Comparison of ENCODE assay signal across 10 mouse cellular contexts in the genomic region with DNA sequence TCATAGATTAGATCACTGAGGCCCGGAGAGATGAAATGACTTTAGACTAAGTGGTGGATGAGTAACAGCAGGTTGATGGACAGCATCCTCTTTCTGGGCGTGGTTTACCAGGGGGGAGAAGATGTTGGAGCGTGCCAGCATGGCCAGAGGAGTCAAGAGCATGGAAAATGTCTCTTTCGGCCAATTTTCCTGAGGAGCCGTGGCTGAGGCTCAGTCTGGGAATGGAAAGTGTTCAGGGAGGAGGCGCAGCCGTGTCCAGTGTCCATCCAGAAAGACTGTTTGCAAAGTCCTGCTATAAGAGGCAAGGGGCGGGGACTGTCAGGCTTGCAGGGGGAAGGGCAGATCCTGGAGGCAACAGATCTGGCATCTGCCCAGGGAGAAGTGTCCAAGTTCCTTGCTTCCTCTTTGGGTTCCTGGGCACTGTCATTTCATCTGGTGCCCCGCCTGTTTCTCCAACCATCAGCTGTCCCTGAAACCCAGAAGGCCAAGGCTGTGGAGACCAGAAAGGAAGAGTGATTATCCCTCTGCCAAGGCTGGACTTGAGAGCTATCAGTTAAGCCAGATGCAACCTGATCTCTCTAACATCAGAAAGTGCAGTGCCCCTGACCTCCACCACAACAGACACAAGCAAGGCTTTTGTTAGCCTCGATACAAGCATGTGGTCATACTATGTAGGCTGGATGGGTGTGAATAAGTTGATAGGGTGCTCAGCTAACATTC. TPM values are rescaled to one million over a fixed set of nuclear protein-coding genes. Genes with fewer than 3 reads are reported as not detected.
DNase-seq lines count a peak whose midpoint lies in the region; ATAC-seq and TF ChIP-seq lines count a peak whose summit lies in the region.
"Had no signal": no experiment of that assay in that cellular context is flagged by ENCODE, and none has a peak within 500 bp of the region (broad histone marks: within the 10 kb centered on the region; RNA-seq: fewer than 3 reads in every experiment).

No protein-coding gene starts in this region.

- no peaks in the 10 kb centered on the region for H3K9me3 ChIP-seq in liver, postnatal 0 days (ENCODE audit: low read length)

- H3K4me1 ChIP-seq in liver, postnatal 0 days (ENCODE audit: insufficient read depth) = peaks cover 3% of the 10 kb centered on the region; the same call in 1 of the 2 replicates

- H3K9ac ChIP-seq in liver, postnatal 0 days (replicated peaks) = no peak overlapping the region

- TF ChIP-seq EP300 in liver, postnatal 0 days (IDR thresholded peaks at IDR 0.05; ENCODE audit: low read depth) = no peak

- intact Hi-C loops in heart, postnatal 25 days (cut with DNase I) = no loop called here

- no peak for TF ChIP-seq CTCF in liver, postnatal 0 days (IDR thresholded peaks at IDR 0.05; ENCODE audit: low read depth)

- peak; percentile 30 to 50 for DNase-seq in cerebellum, postnatal 14 days
- DNase-seq in cerebellum, postnatal 4 days (ENCODE audit: low spot score in 2 of 2) = no peak
- peak; percentile 45 to 67 for DNase-seq in urinary bladder, postnatal 4 days (ENCODE audit: low spot score in 2 of 2)
- no peak for DNase-seq in urinary bladder, postnatal 25 days (ENCODE audit: low spot score)
- peak; percentile 61 for DNase-seq in heart, postnatal 25 days (ENCODE audit: low spot score)
- no peak for DNase-seq in liver, postnatal 0 days
- no peak for DNase-seq in embryo, embryonic 11 days

- no peaks in the 10 kb centered on the region for H3K27me3 ChIP-seq in liver, postnatal 0 days (ENCODE audit: insufficient read depth, low read length)

- H3K4me2 ChIP-seq in liver, postnatal 0 days (ENCODE audit: low read depth, low read length) = no peak overlapping the region

- H3K4me3 ChIP-seq in liver, postnatal 0 days (ENCODE audit: low read depth, low read length) = no peak overlapping the region

- H3K27ac ChIP-seq in liver, postnatal 0 days (ENCODE audit: low read depth) = no peak overlapping the region

- 0 out of 2 replicates have a peak, but pooled peaks have one; percentile 19 for ATAC-seq in megakaryocyte-erythroid progenitor cell, adult 5-6 weeks (replicated peaks; ENCODE audit: low FRiP score, low TSS enrichment, poor library complexity, severe bottlenecking)
- ATAC-seq in liver, postnatal 0 days = no peak

- H3K36me3 ChIP-seq in liver, postnatal 0 days (replicated peaks; ENCODE audit: insufficient read depth, low read length) = no peaks in the 10 kb centered on the region

- 55% methylated on average over 10 of the region's 10 CpGs for WGBS in liver, postnatal 0 days (ENCODE audit: insufficient replicate concordance)

RNA-seq across cellular contexts. Expression of a gene that starts 16.2 kb away (rescaled TPM):
- 10 to 100 TPM; 35.1 to 38.5 TPM for total RNA-seq in heart, postnatal 25 days (2021)
- total RNA-seq in megakaryocyte-erythroid progenitor cell, adult 5-6 weeks (2014; fragmentation: Nextera tagmentation) = 66.9 and 68.1 TPM in 2 replicates
- total RNA-seq in megakaryocyte-erythroid progenitor cell, adult 5-6 weeks (2017) = 56.1 and 69.1 TPM in 2 replicates
- 61.0 and 63.8 TPM in 2 replicates for polyA plus RNA-seq in liver, postnatal 0 days (2015; fragmentation: Nextera tagmentation; extraction: Ambion mirVana)

RNA-seq across cellular contexts. Expression of a gene that starts 26.3 kb away (rescaled TPM):
- 1 to 10 TPM; 7.7 to 8.5 TPM for total RNA-seq in heart, postnatal 25 days (2021)
- 4.9 TPM in 1 of 2 replicates, not detected in the other for total RNA-seq in megakaryocyte-erythroid progenitor cell, adult 5-6 weeks (2014; fragmentation: Nextera tagmentation)
- total RNA-seq in megakaryocyte-erythroid progenitor cell, adult 5-6 weeks (2017) = not detected in 2 replicates
- 0.81 and 1.6 TPM in 2 replicates for polyA plus RNA-seq in liver, postnatal 0 days (2015; fragmentation: Nextera tagmentation; extraction: Ambion mirVana)

RNA-seq across cellular contexts. Expression of a gene that starts 30.2 kb away (rescaled TPM):
- not detected for total RNA-seq in heart, postnatal 25 days (2021)
- not detected in 2 replicates for total RNA-seq in megakaryocyte-erythroid progenitor cell, adult 5-6 weeks (2014; fragmentation: Nextera tagmentation)
- not detected in 2 replicates for total RNA-seq in megakaryocyte-erythroid progenitor cell, adult 5-6 weeks (2017)
- polyA plus RNA-seq in liver, postnatal 0 days (2015; fragmentation: Nextera tagmentation; extraction: Ambion mirVana) = 0.49 TPM in 1 of 2 replicates, not detected in the other
- polyA plus RNA-seq: cortical plate, adult 2 months; liver, embryonic 16.5 days had no signal

RNA-seq across cellular contexts. Expression of a gene that starts 33.8 kb away (rescaled TPM):
- 10 to 100 TPM; 17.7 to 18.5 TPM for total RNA-seq in heart, postnatal 25 days (2021)
- total RNA-seq in megakaryocyte-erythroid progenitor cell, adult 5-6 weeks (2014; fragmentation: Nextera tagmentation) = 12.5 and 20.3 TPM in 2 replicates
- total RNA-seq in megakaryocyte-erythroid progenitor cell, adult 5-6 weeks (2017) = 5.8 and 6.2 TPM in 2 replicates
- 12.8 TPM in 2 replicates for polyA plus RNA-seq in liver, postnatal 0 days (2015; fragmentation: Nextera tagmentation; extraction: Ambion mirVana)

RNA-seq across cellular contexts. Expression of a gene that starts 48.9 kb away (rescaled TPM):
- total RNA-seq in heart, postnatal 25 days (2021) = not detected
- not detected in 2 replicates for total RNA-seq in megakaryocyte-erythroid progenitor cell, adult 5-6 weeks (2014; fragmentation: Nextera tagmentation)
- total RNA-seq in megakaryocyte-erythroid progenitor cell, adult 5-6 weeks (2017) = not detected in 2 replicates
- not detected in 2 replicates for polyA plus RNA-seq in liver, postnatal 0 days (2015; fragmentation: Nextera tagmentation; extraction: Ambion mirVana)
- polyA plus RNA-seq: cortical plate, adult 2 months; liver, embryonic 16.5 days had no signal

Comparison
In these comparisons a context has a peak if more than half of its experiments do, and no peak if none do; other contexts are left out.
1. DNase-seq: peak in cerebellum, postnatal 14 days (2 of 2), urinary bladder, postnatal 4 days (2 of 2) and heart, postnatal 25 days (single experiment); none in cerebellum, postnatal 4 days (0 of 2), urinary bladder, postnatal 25 days (single experiment), liver, postnatal 0 days (single experiment) and embryo, embryonic 11 days (single experiment).